Mouse (Mus musculus): Measurements from ENCODE around the gene Fank1. TPM values are rescaled to one million over a fixed set of nuclear protein-coding genes. Genes with fewer than 3 reads are reported as not detected.

The Fank1 gene
- polyA plus RNA-seq, 1 experiment = 0.47 TPM

GRCm38 (mm10) chr7:133805614-133806175 is 29.0 kb downstream of the Fank1 start:
- Histone ChIP-seq H3K79me2 (ENCODE audit: control insufficient read depth, insufficient read depth) (no peaks in the 10 kb centered on the region), H3ac (ENCODE audit: control insufficient read depth, insufficient read length, low read depth) (no peak overlapping the region), H3K36me3 (ENCODE audit: control insufficient read depth, insufficient read depth) (no peaks in the 10 kb centered on the region), H3K4me3 (ENCODE audit: insufficient read depth, poor library complexity, severe bottlenecking) (no peak overlapping the region), H3K27me3 (ENCODE audit: control insufficient read depth, insufficient read depth, insufficient read length) (no peaks in the 10 kb centered on the region), H3K79me3 (ENCODE audit: low read depth) (no peaks in the 10 kb centered on the region)
- peak; percentile 83 for TF ChIP-seq CTCF (IDR thresholded peaks at IDR 0.05; ENCODE audit: control insufficient read depth, insufficient read depth, insufficient read length)
- no peak for TF ChIP-seq MYOG (IDR thresholded peaks at IDR 0.05; ENCODE audit: control insufficient read depth, extremely low read depth, insufficient read length)

DNA sequence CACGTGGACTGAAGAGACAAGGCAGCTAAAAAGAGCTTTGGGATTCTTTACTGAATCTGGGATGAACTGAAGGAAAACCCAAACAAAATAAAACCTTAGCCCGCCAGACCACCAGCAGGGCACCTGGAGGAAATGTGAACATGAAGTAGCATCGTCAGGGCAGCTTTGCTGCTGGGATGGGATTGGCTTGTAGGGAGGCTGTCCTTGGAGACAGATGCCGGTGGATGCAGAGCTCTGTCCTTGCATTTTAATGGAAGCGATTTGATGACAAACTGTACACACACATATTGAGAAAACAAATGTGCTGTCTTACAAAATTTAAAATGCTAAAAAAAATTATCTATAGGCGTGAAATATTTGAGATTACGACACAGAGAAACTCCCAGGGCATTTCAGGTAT is 36.3 kb downstream of the Fank1 start:
- H3ac ChIP-seq (ENCODE audit: control insufficient read depth, insufficient read length, low read depth) = no peak overlapping the region
- no peaks in the 10 kb centered on the region for H3K79me3 ChIP-seq (ENCODE audit: low read depth)
- TF ChIP-seq MYOD1 (IDR thresholded peaks at IDR 0.05; ENCODE audit: control insufficient read depth, insufficient read length, low read depth) (no peak), USF1 (IDR thresholded peaks at IDR 0.05; ENCODE audit: low read depth) (no peak), CTCF (IDR thresholded peaks at IDR 0.05; ENCODE audit: control insufficient read depth, insufficient read depth, insufficient read length) (no peak), CEBPB (IDR thresholded peaks at IDR 0.05; ENCODE audit: low read depth) (no peak), MAX (IDR thresholded peaks at IDR 0.05) (no peak), FOSL1 (IDR thresholded peaks at IDR 0.05; ENCODE audit: insufficient read depth, low read length, poor library complexity, severe bottlenecking) (no peak), MYOG (IDR thresholded peaks at IDR 0.05; ENCODE audit: control insufficient read depth, extremely low read depth, insufficient read length) (no peak)
- no peak overlapping the region for H3K4me3 ChIP-seq (ENCODE audit: insufficient read depth, poor library complexity, severe bottlenecking)
- H3K79me2 ChIP-seq (ENCODE audit: control insufficient read depth, insufficient read depth) = no peaks in the 10 kb centered on the region
- no peaks in the 10 kb centered on the region for H3K36me3 ChIP-seq (ENCODE audit: control insufficient read depth, insufficient read depth)
- H3K27me3 ChIP-seq (ENCODE audit: control insufficient read depth, insufficient read depth, insufficient read length) = no peaks in the 10 kb centered on the region

DNA sequence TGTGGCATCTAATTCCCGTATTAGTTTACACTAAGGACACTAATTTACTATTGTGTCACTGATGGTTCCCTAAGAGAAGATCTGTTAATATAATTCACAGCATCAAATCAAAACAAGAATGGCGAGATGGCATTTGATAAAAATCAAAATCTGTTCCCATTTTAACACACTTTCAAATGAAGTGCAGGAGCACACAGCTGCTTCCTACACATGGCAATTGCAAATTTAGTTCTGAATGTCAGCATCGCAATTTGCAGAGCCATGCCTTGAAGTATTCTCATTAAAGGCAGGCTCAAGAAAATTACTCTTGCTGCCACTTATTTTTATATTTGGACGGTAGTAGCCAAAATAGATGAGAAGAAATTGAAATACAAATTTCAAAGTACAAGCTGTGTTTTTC is 36.7 kb downstream of the Fank1 start:
- no peaks in the 10 kb centered on the region for H3K79me2 ChIP-seq (ENCODE audit: control insufficient read depth, insufficient read depth)
- TF ChIP-seq FOSL1 (IDR thresholded peaks at IDR 0.05; ENCODE audit: insufficient read depth, low read length, poor library complexity, severe bottlenecking) = no peak

DNA sequence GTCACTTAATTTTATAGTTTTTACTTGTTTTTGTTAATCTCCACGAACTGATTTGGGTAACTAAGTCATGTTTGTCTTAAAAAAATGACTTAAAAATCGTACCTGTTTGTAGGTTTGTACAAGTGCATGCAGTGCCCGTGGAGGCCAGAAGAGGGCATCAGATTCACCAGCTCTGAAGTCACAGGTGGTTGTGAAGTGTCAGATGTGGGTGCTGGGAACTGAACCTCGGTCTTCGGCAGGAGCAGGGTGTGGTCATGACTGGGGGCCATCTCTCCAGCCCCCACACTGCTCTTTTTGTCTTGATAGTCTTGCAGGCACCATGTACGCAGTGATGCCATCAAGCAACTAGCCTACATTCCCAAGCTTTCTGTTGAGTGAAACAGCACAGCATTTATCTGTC is 47.1 kb downstream of the Fank1 start:
- no peaks in the 10 kb centered on the region for H3K79me3 ChIP-seq (ENCODE audit: low read depth)
- TF ChIP-seq MYOG (IDR thresholded peaks at IDR 0.05; ENCODE audit: control insufficient read depth, extremely low read depth, insufficient read length) (no peak), FOSL1 (IDR thresholded peaks at IDR 0.05; ENCODE audit: insufficient read depth, low read length, poor library complexity, severe bottlenecking) (no peak), USF1 (IDR thresholded peaks at IDR 0.05; ENCODE audit: low read depth) (no peak), MYOD1 (IDR thresholded peaks at IDR 0.05; ENCODE audit: control insufficient read depth, insufficient read length, low read depth) (no peak), MAX (IDR thresholded peaks at IDR 0.05) (no peak), CTCF (IDR thresholded peaks at IDR 0.05; ENCODE audit: control insufficient read depth, insufficient read depth, insufficient read length) (no peak), CEBPB (IDR thresholded peaks at IDR 0.05; ENCODE audit: low read depth) (no peak)
- no peak overlapping the region for H3K4me3 ChIP-seq (ENCODE audit: insufficient read depth, poor library complexity, severe bottlenecking)
- no peaks in the 10 kb centered on the region for H3K27me3 ChIP-seq (ENCODE audit: control insufficient read depth, insufficient read depth, insufficient read length)
- H3K79me2 ChIP-seq (ENCODE audit: control insufficient read depth, insufficient read depth) = no peaks in the 10 kb centered on the region
- no peaks in the 10 kb centered on the region for H3K36me3 ChIP-seq (ENCODE audit: control insufficient read depth, insufficient read depth)
- H3ac ChIP-seq (ENCODE audit: control insufficient read depth, insufficient read length, low read depth) = no peak overlapping the region

More for the DNA sequence above, 36.7 kb downstream of the Fank1 start:
- no peaks in the 10 kb centered on the region for H3K27me3 ChIP-seq (ENCODE audit: control insufficient read depth, insufficient read depth, insufficient read length)
- H3K79me3 ChIP-seq (ENCODE audit: low read depth) = no peaks in the 10 kb centered on the region
- H3K4me3 ChIP-seq (ENCODE audit: insufficient read depth, poor library complexity, severe bottlenecking) = no peak overlapping the region
- no peak overlapping the region for H3ac ChIP-seq (ENCODE audit: control insufficient read depth, insufficient read length, low read depth)
- no peaks in the 10 kb centered on the region for H3K36me3 ChIP-seq (ENCODE audit: control insufficient read depth, insufficient read depth)

DNA sequence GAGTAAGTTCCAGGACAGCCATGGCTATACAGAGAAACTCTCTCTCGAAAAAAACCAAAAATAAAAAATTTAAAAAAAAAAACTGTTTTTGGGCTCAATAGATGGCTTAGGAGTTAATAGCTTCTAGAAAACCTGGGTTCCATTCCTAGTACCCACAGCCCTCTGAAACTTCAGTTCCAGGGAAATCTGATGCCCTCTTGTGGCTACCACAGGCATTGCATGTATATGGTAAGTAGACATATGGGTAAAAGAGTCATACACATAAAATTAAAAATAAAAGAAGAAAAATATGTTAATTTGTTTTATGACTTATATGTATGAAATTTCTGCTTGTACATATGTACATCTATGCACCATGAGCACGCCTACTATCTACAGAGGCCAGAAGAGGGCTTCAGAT is 47.9 kb downstream of the Fank1 start:
- H3K36me3 ChIP-seq (ENCODE audit: control insufficient read depth, insufficient read depth) = no peaks in the 10 kb centered on the region
- no peak overlapping the region for H3K4me3 ChIP-seq (ENCODE audit: insufficient read depth, poor library complexity, severe bottlenecking)
- TF ChIP-seq CTCF (IDR thresholded peaks at IDR 0.05; ENCODE audit: control insufficient read depth, insufficient read depth, insufficient read length) = no peak
- TF ChIP-seq FOSL1 (IDR thresholded peaks at IDR 0.05; ENCODE audit: insufficient read depth, low read length, poor library complexity, severe bottlenecking) = no peak
- TF ChIP-seq MYOD1 (IDR thresholded peaks at IDR 0.05; ENCODE audit: control insufficient read depth, insufficient read length, low read depth) = no peak
- no peak for TF ChIP-seq USF1 (IDR thresholded peaks at IDR 0.05; ENCODE audit: low read depth)
- no peak for TF ChIP-seq CEBPB (IDR thresholded peaks at IDR 0.05; ENCODE audit: low read depth)
- TF ChIP-seq MYOG (IDR thresholded peaks at IDR 0.05; ENCODE audit: control insufficient read depth, extremely low read depth, insufficient read length) = no peak
- no peak for TF ChIP-seq MAX (IDR thresholded peaks at IDR 0.05)
- no peaks in the 10 kb centered on the region for H3K27me3 ChIP-seq (ENCODE audit: control insufficient read depth, insufficient read depth, insufficient read length)
- no peaks in the 10 kb centered on the region for H3K79me2 ChIP-seq (ENCODE audit: control insufficient read depth, insufficient read depth)
- no peak overlapping the region for H3ac ChIP-seq (ENCODE audit: control insufficient read depth, insufficient read length, low read depth)
- H3K79me3 ChIP-seq (ENCODE audit: low read depth) = no peaks in the 10 kb centered on the region

DNA sequence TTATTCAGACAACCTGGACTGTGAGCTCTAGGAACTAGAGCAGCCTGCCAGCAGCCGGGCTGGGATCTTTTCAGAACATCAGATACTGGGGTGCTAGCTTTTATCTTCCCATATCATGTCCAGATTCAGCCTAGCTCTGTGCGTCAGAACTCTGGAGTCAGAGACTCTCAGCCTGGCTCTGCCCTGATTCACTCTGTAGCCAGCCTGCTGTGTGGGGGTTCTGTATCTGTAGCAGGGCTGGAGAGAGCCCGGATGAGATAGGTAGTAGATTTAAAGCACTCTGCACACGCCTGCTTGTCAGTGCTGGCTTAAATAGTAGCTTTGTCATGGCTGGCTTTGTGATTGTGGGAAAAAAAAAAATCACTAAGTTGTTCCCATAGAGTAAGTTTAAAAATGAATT is 51.9 kb downstream of the Fank1 start:
- H3K27me3 ChIP-seq (ENCODE audit: control insufficient read depth, insufficient read depth, insufficient read length) = no peaks in the 10 kb centered on the region
- H3K36me3 ChIP-seq (ENCODE audit: control insufficient read depth, insufficient read depth) = no peaks in the 10 kb centered on the region
- H3K79me2 ChIP-seq (ENCODE audit: control insufficient read depth, insufficient read depth) = no peaks in the 10 kb centered on the region
- no peak for TF ChIP-seq CTCF (IDR thresholded peaks at IDR 0.05; ENCODE audit: control insufficient read depth, insufficient read depth, insufficient read length)
- no peak for TF ChIP-seq USF1 (IDR thresholded peaks at IDR 0.05; ENCODE audit: low read depth)
- no peak for TF ChIP-seq FOSL1 (IDR thresholded peaks at IDR 0.05; ENCODE audit: insufficient read depth, low read length, poor library complexity, severe bottlenecking)
- TF ChIP-seq CEBPB (IDR thresholded peaks at IDR 0.05; ENCODE audit: low read depth) = no peak
- no peak for TF ChIP-seq MYOG (IDR thresholded peaks at IDR 0.05; ENCODE audit: control insufficient read depth, extremely low read depth, insufficient read length)
- TF ChIP-seq MAX (IDR thresholded peaks at IDR 0.05) = no peak
- no peak for TF ChIP-seq MYOD1 (IDR thresholded peaks at IDR 0.05; ENCODE audit: control insufficient read depth, insufficient read length, low read depth)
- no peak overlapping the region for H3K4me3 ChIP-seq (ENCODE audit: insufficient read depth, poor library complexity, severe bottlenecking)
- H3K79me3 ChIP-seq (ENCODE audit: low read depth) = no peaks in the 10 kb centered on the region
- H3ac ChIP-seq (ENCODE audit: control insufficient read depth, insufficient read length, low read depth) = no peak overlapping the region
